Mouse (Mus musculus) kidney, embryonic 15.5 days (tissue): Measurements from ENCODE around the gene Adamts8. TPM values are rescaled to one million over a fixed set of nuclear protein-coding genes. Genes with fewer than 3 reads are reported as not detected.

ENCODE experiments used
- ATAC-seq: fragments of 200-750 bp; cut with Nextera tagmentation; replicated peaks from 2 replicates; pipeline ENCODE4 v1.8.0; 2017; ENCODE audit warnings: moderate TSS enrichment; ENCODE audit not compliant: low FRiP score
- H3K27ac ChIP-seq: fragments of 300-500 bp; sonication (generic); 2 replicates; pipeline ENCODE4 v1.5.1; 2015; ENCODE audit warnings: mild to moderate bottlenecking, inconsistent platforms
- H3K27me3 ChIP-seq: fragments of 300-500 bp; sonication (generic); 2 replicates; pipeline ENCODE4 v1.6.1; 2015; ENCODE audit warnings: inconsistent platforms
- H3K36me3 ChIP-seq: fragments of 300-500 bp; sonication (generic); 2 replicates; pipeline ENCODE4 v1.6.1; 2015; ENCODE audit warnings: inconsistent platforms
- H3K4me1 ChIP-seq: fragments of 300-500 bp; sonication (generic); 2 replicates; pipeline ENCODE4 v1.6.1; 2015; ENCODE audit warnings: inconsistent platforms
- H3K4me2 ChIP-seq: fragments of 300-500 bp; sonication (generic); 2 replicates; pipeline ENCODE4 v1.6.1; 2015; ENCODE audit warnings: moderate library complexity, mild to moderate bottlenecking, inconsistent platforms
- H3K4me3 ChIP-seq: fragments of 300-500 bp; sonication (generic); replicated peaks from 2 replicates; pipeline ENCODE4 v1.5.1; 2015; ENCODE audit warnings: mild to moderate bottlenecking, inconsistent platforms
- H3K9ac ChIP-seq: fragments of 300-500 bp; sonication (generic); 2 replicates; pipeline ENCODE4 v1.6.1; 2015; ENCODE audit warnings: mild to moderate bottlenecking, inconsistent platforms
- H3K9me3 ChIP-seq: fragments of 300-500 bp; sonication (generic); replicated peaks from 2 replicates; pipeline ENCODE4 v1.6.1; 2016; ENCODE audit warnings: inconsistent platforms
- WGBS: fragments of 180-500 bp; shearing (Covaris S2); methylation state at CpG from one replicate; pipeline ENCODE4 v1.1.7; 2015; ENCODE audit warnings: mixed read lengths; 5-methylcytosine and 5-hydroxymethylcytosine counted together
- polyA plus RNA-seq: library from polyadenylated mRNA; unstranded; fragments of >200 nt; fragmentation: Nextera tagmentation; extraction: Ambion mirVana; gene quantifications from 2 replicates; pipeline ENCODE4 v1.2.1, GENCODE M21; 2015

The Adamts8 gene
- polyA plus RNA-seq, 1 experiment from 2014 or later: 1.8 TPM

GRCm38 (mm10) chr9:31000641-31001040, 58.3 kb downstream of the Adamts8 start:
- Histone ChIP-seq H3K9ac (no peak overlapping the region), H3K27ac (no peak overlapping the region), H3K4me1 (peaks cover 11% of the 10 kb centered on the region; the same call in 1 of the 2 replicates), H3K27me3 (no peaks in the 10 kb centered on the region), H3K9me3 (no peaks in the 10 kb centered on the region), H3K4me3 (no peak overlapping the region), H3K4me2 (no peak overlapping the region), H3K36me3 (no peaks in the 10 kb centered on the region)
- no peak for ATAC-seq
- 68% methylated on average over 10 of the region's 10 CpGs for WGBS

- Histone ChIP-seq H3K27ac (no peak overlapping the region), H3K27me3 (no peaks in the 10 kb centered on the region), H3K4me1 (peaks cover 1% of the 10 kb centered on the region; the same call in 1 of the 2 replicates), H3K9ac (no peak overlapping the region), H3K4me3 (no peak overlapping the region), H3K4me2 (no peak overlapping the region), H3K9me3 (no peaks in the 10 kb centered on the region), H3K36me3 (no peaks in the 10 kb centered on the region)
- 77% methylated on average over 4 of the region's 4 CpGs for WGBS
- no peak for ATAC-seq
Measured at GRCm38 (mm10) chr9:31002528-31002927, 60.2 kb downstream of the Adamts8 start.

- Histone ChIP-seq H3K27ac (no peak overlapping the region), H3K9me3 (no peaks in the 10 kb centered on the region), H3K27me3 (no peaks in the 10 kb centered on the region), H3K4me3 (no peak overlapping the region), H3K4me2 (no peak overlapping the region), H3K4me1 (no peaks in the 10 kb centered on the region), H3K9ac (no peak overlapping the region), H3K36me3 (no peaks in the 10 kb centered on the region)
- 73% methylated on average over 2 of the region's 2 CpGs for WGBS
- ATAC-seq: no peak
Measured at GRCm38 (mm10) chr9:31009334-31009733, 67.0 kb downstream of the Adamts8 start.

- no peaks in the 10 kb centered on the region for H3K27me3 ChIP-seq
- no peak overlapping the region for H3K27ac ChIP-seq
- H3K9ac ChIP-seq: no peak overlapping the region
- no peak overlapping the region for H3K4me3 ChIP-seq
- WGBS: 52% methylated on average over 3 of the region's 3 CpGs
- H3K36me3 ChIP-seq: no peaks in the 10 kb centered on the region
- H3K4me2 ChIP-seq: no peak overlapping the region
- H3K9me3 ChIP-seq: no peaks in the 10 kb centered on the region
- ATAC-seq: no peak
- H3K4me1 ChIP-seq: no peaks in the 10 kb centered on the region
Measured at GRCm38 (mm10) chr9:31010040-31010439, 67.7 kb downstream of the Adamts8 start.

- Histone ChIP-seq H3K4me2 (no peak overlapping the region), H3K27me3 (no peaks in the 10 kb centered on the region), H3K9ac (no peak overlapping the region), H3K27ac (no peak overlapping the region), H3K4me3 (no peak overlapping the region), H3K36me3 (no peaks in the 10 kb centered on the region), H3K9me3 (no peaks in the 10 kb centered on the region), H3K4me1 (no peaks in the 10 kb centered on the region)
- ATAC-seq: no peak
- WGBS: 56% methylated on average over 3 of the region's 3 CpGs
Measured at GRCm38 (mm10) chr9:31010749-31011148, 68.4 kb downstream of the Adamts8 start.

- H3K27ac ChIP-seq: no peak overlapping the region
- H3K4me1 ChIP-seq: no peaks in the 10 kb centered on the region
- no peaks in the 10 kb centered on the region for H3K27me3 ChIP-seq
- no peak for ATAC-seq
- 50% methylated on average over 1 of the region's 1 CpGs for WGBS
- H3K9ac ChIP-seq: no peak overlapping the region
- no peak overlapping the region for H3K4me2 ChIP-seq
- H3K9me3 ChIP-seq: no peaks in the 10 kb centered on the region
- no peaks in the 10 kb centered on the region for H3K36me3 ChIP-seq
- H3K4me3 ChIP-seq: no peak overlapping the region
Measured at GRCm38 (mm10) chr9:31011533-31011932, 69.2 kb downstream of the Adamts8 start.

GRCm38 (mm10) chr9:31012674-31013073, 70.3 kb downstream of the Adamts8 start:
- ATAC-seq: no peak
- Histone ChIP-seq H3K9ac (no peak overlapping the region), H3K9me3 (no peaks in the 10 kb centered on the region), H3K36me3 (no peaks in the 10 kb centered on the region), H3K27ac (no peak overlapping the region), H3K4me2 (no peak overlapping the region), H3K4me3 (no peak overlapping the region), H3K27me3 (no peaks in the 10 kb centered on the region), H3K4me1 (no peaks in the 10 kb centered on the region)
- WGBS: 80% methylated on average over 4 of the region's 4 CpGs

GRCm38 (mm10) chr9:31013415-31013814, 71.1 kb downstream of the Adamts8 start:
- Histone ChIP-seq H3K9ac (no peak overlapping the region), H3K27me3 (no peaks in the 10 kb centered on the region), H3K4me2 (no peak overlapping the region), H3K9me3 (no peaks in the 10 kb centered on the region), H3K4me3 (no peak overlapping the region), H3K27ac (no peak overlapping the region), H3K36me3 (no peaks in the 10 kb centered on the region), H3K4me1 (no peaks in the 10 kb centered on the region)
- WGBS: 94% methylated on average over 4 of the region's 4 CpGs
- ATAC-seq: no peak

Other genes with a start within 250 kb of the Adamts8 start
- gene Adamts15, start 20.1 kb upstream of the Adamts8 start, polyA plus RNA-seq: 6.8 and 8.0 TPM in 2 replicates
- 7.5 and 7.6 TPM in 2 replicates for gene Zbtb44, start 88.1 kb downstream of the Adamts8 start, polyA plus RNA-seq
- gene St14, start 189.3 kb downstream of the Adamts8 start, polyA plus RNA-seq: 32.0 and 32.5 TPM in 2 replicates